Mouse (Mus musculus): Measurements from ENCODE around the gene Parvb.
A peak's percentile ranks its signal among the peaks of the same experiment; 100 is the strongest.

The Parvb gene

DNA sequence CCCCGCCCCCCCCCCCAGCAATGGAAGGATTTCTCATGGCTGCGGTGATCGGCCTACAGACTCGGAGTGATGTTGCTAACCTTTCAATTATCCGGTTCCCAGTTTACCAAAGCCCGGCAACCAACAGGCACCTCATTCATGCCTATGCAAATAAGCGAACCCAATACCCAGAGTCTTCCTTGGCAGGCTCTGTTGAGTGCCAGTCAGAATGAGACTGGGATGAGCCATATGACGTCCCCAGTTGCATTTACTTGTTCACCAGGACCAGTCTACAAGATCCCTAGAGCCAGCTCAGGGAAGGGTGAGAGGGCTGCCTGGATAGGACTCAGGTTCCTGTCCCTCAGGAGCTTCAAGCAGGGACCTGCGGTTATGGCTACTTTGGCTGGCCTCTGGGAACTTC lies 62.5 kb downstream of the Parvb start:
- no peak for DNase-seq (ENCODE audit: low read depth)

DNA sequence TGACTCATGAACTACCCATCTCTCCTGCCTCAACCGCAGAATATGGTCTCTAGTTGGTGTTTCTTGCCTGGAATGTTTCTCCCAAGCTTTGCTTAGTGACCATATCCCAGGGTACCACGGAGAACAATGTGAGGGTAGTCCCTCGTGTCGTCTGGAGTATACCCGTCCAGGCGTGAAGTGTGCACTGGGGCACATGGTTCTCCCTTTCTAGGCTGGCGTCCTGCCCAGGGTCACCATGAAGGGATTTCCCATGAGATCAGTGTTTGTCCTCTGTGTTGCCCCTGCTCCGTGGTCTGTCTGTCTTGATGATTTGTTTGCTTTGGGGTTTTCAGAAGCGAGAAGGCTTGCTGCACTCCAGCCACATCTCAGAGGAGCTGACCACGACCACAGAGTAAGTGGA lies 63.4 kb downstream of the Parvb start:
- peak; percentile 21 for DNase-seq (ENCODE audit: low read depth)

DNA sequence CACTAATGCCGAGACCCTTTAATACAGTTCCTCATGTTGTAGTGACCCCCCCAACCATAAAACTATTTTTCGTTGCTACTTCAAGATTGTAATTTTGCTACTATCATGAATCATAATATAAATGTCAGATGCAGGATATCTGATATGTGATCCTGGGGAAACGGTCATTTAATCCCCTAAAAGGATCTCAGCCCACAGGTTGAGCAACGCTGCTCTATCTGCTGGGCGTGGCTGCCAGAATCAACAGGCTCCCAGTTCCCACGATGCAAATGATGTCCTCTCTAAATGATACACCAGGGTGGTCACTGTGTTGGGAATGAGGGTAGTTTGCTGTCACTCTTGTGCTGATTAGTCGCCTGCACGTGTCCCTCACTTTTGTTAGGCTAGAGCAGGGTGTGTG lies 65.6 kb downstream of the Parvb start:
- peak; percentile 51 for DNase-seq (ENCODE audit: low read depth)

DNA sequence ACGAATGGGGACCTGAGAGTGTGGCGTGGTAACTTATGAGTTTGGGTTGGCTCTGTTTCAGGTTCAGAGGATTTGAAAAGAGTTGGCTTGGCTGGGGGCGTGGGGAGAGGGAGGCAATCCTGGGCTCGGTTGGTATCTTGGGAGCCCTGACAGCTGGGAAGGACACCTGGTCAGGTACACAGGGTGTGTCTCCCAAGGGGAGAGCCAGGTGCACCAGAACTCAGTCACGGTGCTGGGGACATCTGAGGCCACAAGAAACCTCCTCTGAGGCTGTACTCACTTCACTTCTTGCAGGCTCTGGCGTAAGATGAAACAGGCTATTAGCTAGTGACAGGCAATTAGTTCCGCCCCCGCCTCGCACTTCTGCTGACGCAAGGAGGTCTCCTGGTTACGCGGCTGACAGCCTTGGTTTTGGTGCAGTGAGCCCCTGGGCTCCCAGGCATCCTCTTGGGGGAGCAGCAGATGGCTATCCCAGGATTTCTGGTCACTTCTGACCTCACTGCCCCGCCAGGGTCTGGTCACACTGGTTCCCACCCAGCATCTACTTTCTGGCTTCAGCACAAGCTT lies 67.0 kb downstream of the Parvb start:
- peak; percentile 5 for DNase-seq (ENCODE audit: low read depth)

DNA sequence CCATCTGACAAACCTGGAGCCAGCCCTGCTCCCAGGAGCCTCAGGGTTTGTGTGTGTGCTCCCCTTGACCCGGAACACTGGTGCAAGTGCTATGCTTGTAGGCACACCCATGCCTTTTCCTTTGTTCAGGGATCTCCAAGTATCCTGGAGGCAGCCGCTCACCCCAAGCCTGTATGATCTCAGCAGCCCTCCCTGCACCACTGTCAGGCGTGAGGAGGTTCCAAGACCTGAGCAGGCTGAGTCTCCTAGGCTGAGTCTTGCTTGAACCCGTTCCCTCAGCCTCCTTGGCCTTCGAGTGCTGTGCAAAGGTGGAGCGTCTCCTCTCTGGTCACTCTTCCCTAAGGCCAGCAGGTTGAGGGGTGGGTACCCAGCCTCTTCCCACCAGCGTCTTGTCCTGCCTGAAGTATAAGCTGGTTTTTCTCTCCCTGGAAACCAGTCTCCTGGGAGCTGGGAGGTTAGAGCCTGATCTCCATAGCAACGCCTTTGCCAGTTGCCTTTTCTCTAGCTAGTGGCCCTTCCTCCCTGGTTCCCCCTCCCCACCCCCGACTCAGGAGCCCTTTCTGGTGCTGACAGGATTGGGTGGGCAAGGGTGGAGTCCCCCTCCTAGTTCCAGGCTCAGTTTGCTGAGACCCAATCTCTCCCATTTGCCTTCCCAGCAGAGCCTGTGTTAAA lies 68.0 kb downstream of the Parvb start:
- no peak for DNase-seq (ENCODE audit: low read depth)

DNA sequence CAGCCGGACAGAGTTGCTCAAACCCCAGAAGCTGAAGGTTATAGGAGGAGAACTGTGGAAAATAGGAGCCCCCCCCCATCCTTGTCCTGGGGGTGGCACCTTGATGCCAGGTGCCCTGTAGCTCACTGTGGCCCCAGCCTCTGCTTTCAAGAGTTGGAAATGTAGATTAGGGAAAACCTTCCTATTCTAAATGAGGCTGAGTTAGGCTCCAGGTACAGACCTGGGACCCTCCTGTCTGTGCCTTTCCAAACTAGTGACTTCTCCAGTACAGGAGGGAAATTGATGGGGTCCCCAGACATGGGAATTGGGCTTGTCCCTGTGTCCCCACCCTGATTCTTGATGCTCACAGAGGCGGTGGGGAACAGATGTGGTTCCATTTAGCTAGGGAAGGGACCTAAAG lies 68.7 kb downstream of the Parvb start:
- DNase-seq (ENCODE audit: low read depth) = no peak

DNA sequence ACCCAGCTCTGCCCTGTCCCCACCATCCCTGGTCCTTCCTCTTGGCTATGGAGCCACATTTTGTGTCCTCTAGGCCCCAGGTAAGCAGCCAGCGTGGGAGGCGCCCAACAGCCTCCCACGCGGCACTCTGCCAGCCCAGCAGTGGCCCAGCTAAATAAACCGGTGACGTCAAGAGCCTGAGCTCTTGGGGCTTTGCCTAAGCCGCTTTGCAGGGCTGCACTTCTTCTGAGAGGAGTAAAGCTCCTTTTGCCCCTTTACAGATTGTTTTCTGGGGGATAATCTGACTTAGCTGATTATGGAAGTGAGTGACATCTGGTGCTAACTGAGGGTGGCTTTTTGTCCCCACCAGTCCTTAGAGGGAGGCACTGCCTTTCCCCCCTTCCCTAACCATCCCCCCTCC lies 69.2 kb downstream of the Parvb start:
- no peak for DNase-seq (ENCODE audit: low read depth)

DNA sequence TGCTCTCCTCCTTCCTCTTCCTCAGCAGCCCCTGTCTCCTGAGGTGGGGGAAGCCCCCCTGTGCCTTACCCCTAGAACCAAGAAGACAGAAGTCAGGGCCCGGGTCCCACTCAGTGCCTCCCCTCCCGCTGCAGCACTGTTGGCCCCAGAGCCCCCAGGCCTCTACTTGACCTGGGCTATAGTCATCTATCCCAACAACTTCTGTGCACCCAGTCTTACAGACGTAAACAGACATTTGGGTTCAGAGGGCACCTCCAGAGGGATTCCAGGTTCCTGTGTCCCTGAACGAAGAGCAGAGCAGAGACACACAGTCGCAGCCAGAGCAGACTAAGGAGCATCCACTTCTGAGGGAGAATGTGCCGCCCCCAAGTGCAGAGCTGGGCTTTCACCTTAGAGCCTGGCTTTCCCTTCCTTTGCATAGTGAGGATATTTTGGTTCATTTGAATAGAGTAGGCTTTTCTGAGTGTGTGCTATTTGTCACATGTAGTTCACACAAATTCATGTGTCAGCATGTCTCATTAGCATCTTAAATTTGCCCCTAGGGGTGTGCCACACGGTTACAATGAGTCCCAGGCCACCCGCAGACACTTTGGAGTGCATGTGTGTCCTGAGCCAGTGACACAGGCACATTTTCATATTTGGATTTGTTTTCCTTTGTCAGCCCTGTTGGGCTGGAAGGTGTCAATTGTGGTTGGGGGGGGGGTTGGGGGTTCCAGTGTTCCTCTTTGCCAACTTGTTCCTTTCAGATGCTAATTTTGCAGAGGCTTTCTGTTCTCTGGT lies 70.0 kb downstream of the Parvb start:
- DNase-seq (ENCODE audit: low read depth) = no peak

DNA sequence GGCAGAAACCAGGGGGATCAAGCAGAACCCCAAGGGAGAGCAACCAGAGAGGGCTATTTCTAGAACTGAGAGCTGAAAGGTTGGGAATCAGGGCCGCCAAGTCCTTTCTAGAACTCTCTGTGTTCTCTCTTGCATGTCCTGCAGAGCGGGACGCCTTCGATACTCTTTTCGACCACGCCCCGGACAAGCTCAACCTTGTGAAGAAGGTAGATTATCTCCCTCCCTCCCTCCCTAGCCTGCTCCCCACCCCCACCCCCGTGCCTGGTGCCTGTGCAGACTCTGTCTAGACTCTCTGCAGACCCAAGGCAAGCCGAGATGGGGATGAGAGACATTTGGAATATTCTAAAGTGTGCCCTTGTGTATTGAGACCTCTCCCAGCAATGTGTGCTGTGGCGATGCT lies 71.4 kb downstream of the Parvb start:
- DNase-seq (ENCODE audit: low read depth) = no peak

DNA sequence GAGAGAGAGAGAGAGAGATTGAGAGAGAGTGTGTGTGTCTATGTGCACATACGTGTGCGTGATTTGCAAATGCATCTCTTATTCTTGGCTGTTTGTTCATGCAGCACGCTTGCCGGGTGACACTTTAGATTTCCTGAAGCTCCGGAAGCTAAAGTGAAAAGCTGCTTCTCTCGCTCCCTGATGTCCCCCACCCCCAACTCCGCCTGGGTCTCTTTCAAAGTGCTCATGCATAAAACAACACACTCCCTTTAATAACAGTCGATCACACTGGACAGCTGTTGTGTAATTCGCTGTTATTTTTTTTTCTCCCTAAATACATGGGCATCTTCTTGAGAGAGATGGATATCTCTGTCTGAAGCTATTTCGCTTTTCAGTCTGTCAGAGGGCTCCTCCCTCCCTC lies 73.5 kb downstream of the Parvb start:
- no peak for DNase-seq (ENCODE audit: low read depth)

DNA sequence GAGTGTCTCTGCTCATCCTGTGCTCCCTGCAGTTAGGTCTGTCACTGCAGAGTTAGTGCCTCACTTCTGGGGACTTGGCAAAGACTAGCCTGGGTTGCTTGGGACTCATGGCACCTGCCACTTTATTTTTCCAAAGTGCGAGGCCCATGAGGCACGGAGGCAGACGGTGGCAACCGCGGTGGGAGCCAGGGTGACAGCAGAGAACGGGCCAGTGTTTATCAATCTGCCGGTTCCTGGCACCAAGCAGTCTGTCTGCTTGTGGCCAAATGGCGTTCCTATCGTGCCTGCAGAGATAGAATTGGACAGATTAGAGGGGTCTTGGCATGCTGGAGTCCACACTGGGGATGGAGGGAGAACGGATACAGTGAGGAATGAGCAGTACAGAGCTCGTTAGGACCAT lies 78.4 kb downstream of the Parvb start:
- no peak for DNase-seq (ENCODE audit: low read depth)

DNA sequence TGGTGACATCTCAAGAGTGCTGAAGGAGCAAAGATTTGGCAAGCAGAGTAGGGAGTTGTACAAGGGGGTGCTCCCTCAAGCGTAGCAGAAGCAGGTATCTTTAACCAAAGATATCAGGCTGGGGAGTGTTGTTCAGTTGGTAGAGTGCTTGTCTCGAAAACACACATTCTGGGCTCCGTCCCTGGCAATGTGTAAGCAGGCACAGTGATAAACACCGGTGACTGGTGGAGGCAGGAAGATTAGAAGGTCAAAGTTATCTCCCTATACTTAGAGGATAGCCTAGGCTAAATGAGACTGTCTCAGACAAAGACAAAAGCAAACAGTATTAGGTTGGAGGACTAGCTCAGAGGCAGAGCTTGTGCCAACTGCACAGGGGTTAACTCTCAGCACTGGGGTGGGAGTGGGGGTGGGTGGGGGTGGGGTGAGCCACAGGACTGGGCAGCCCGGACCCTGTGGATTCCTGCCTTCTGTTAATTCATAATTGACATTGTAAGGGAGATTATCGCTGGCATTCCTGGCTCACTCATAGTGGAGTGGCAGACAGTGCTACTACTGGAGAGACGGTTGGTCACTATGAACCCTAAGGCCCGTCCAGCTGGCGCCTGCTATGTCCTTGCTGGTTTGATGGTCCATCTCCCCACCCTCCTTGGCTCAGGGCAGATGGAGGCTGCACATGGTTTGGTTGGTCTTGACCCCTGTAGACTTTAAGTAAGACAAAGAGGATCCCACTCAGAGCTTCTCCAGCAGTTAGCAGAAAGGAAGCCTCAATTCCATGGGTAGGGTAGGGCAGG lies 79.6 kb downstream of the Parvb start:
- DNase-seq (ENCODE audit: low read depth) = no peak

DNA sequence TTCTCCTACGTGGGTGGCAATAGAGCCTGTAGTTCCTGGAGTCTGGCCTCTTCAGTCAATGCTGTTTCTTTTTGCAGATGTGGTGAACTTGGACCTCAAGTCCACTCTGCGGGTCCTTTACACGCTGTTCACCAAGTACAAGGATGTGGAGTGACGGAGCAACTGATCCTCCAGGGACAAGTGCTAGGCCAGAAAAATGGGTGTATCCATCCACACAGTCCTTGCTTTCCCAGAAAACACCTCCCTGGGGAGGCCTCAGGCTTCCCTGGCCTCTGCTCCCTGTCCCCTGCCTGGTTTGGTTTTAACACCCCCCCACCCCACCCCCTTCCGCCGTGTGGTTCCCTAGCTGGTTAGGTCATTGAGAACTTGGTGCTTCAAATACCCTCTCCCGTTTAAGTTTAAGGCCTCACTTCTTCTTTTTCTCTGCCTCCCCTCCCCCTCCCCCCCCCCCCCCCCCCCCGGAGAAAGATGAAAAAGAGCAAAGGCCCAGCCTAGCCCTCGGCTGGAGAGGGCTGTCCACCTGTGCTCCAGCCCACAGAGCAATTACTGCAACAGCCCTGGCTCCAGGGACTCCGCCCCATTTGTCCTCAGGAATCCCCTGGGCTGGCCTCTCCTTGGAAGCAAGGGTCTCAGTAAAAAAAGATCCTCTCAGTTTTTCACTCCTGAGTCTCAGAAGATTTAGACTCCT lies 81.2 kb downstream of the Parvb start:
- no peak for DNase-seq (ENCODE audit: low read depth)

DNA sequence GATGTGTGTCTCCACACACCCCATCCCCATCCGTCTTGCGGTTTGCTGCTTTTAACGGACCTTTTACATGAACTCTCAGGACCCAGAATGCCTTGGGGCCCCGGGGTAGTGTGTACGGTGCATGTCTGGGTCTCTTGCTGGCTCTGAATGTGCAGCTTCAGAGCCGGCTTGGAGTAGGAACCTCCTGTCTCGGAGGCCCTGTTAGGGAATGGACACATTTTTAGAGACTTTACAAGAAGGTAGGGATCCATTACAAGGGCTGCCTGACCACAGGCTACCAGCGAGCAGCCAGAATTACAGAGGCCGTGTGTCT lies 81.7 kb downstream of the Parvb start:
- no peak for DNase-seq (ENCODE audit: low read depth)

DNA sequence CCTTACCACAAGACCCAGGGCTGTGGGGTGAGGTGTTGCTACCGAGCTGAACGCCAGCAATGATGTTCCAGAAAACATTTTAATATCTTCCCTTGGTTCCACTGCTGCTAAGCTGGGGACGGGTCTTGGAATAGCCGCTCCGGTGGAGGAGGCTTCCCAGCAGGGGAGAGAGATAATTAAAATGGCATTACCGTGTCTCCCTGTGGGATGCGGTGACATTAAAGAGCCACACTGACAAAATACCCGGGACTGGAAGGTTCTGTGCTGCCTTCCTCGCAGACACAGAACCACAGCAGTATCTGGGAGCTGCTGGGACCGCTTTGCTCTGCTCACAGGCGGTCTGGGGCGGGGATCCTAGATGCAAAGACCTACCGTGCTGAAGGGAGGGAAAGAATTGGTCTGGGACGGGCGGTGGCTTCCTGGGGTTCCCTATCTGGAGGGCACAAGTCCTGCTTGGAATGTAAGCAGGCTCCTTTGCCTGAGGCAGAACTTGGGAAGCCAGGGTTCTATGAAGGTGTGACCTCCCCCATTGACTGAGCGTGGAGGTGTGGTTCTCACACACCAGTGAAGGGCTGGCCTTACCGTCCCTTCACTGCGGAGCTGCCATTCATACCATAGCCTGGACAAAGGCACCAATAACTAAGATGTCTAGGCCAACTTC lies 82.7 kb downstream of the Parvb start:
- DNase-seq (ENCODE audit: low read depth) = no peak

DNA sequence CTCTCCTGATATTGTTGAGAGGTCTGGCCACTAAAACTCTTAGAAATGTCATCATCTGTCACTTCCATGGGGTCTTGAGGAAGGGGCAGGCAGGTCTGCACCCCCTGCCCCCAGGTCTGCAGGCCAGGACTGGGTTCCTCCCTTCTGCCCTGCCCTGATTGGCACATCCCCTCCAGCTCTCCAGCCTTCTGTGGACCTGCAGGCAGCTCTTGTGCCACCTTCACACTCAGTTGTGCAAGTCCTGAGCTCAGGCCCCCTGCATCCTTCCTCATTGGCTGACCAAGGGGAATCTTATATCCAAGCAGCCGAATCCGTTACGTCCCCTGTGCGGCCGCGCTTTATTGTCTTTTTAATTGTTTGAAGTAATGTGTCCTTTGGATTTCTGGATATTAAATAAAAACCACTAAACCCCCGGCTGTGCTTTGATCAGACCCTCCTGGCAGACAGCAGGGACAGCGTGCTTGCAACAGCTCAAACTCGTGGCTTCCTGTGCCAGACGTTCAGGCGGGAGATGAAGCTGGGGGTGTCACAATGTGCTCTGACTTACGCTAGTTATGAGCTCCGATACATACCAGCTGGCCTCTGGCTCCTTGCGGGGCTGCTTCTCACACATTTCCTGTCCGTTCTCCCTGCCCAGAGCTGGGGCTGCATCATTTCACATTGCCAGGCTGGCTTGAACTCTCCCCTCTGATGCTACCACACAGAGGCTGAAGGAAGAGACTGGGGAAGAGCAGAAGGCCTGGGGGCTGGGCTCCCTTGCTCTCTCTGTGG lies 83.6 kb downstream of the Parvb start:
- peak; percentile 59 for DNase-seq (ENCODE audit: low read depth)

DNA sequence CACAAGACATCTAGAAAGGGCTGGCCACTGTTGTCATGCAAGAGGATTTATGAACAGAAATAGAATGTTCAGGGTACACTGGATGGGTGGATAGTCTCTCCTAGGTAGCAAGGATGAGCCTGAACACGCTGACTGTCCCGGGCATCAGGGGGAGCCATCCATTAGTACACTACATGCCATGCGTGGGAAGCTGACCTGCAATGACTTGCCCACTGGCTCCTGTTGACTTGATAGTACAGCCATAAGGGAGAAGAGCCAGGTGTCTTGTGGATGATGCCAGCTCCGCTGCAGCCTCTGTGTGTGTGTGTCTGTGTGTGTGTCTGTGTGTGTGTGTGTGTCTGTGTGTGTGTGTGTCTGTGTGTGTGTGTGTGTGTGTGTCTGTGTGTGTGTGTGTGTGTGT lies 87.5 kb downstream of the Parvb start:
- DNase-seq (ENCODE audit: low read depth) = no peak

DNA sequence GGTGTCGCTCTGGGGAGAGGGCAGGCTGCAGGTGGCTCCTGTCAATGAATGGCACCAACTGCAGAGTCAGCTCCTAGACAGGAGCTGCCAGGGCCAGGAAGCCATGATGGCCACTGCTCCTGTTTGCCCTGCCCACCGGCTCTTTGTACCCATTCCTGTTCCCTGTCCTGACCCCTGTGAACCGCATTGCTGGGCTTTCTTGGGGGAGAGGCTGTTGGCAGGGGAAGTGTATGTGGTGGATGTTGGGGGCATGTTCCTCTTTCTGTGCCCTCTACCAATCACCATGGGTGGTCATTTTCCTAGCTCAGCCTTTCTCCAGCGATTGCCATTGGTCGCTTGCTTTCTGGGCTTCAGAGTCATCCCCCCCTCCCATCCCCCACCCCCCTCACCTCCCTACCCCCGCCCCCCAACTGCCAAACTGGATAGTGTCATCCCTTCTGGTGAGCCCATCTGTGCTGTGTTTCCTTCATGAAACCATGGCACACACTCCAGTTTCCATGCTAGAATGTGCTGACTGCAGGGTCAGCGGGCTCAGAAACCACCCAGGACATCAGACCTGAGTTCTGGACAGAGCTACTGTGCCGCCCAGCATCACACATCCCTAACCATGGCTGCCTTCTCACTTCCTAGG lies 89.8 kb downstream of the Parvb start:
- no peak for DNase-seq (ENCODE audit: low read depth)

DNA sequence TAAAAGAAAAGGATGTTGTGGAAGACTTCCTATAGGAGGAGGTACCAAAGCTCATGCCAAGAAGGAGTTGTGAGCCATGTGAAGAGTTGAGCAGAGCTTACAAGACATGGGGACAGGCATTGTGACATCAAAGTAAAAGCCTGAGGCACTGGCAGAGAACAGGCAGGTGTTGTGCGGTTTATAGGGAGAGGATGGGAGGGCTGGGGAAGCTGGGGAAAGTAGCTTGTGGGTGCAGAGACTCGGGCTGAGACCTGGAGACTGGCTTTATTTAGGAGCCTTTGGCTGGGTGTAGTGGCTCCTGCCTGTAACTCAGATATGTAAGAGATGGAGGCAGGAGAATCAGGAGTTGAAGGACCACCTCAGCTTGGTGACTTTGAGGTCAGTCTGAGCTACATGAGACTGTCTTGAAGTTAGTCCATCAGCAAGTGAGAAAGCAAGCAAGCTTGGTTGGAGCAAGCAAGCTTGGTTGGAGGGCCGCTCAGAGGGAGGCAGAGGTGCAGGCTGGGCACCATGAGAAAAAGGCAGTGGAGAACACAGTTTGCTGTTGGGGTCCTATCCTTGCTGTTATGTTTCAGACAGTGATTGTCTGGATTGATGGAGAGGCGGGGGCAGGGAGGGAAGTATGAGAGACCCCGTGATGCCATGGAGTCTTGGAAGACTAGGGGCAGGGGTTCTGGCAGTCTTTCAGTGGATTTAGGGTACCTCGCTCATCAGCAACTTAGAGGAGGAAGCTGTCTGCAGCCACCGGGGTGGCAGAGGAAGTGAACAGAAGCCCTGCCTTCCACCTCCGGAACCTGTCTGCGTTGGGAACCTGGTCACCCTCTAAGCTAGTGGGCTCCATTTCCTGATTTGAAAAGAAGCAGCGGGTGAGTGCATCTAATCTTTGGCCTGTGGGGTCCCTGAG lies 92.4 kb downstream of the Parvb start, which contains the start of gene Parvg:
Parvg (plus strand) TSS at position 61 of the 904 bp plus-strand sequence.
- DNase-seq (ENCODE audit: low read depth) = no peak
